Mouse (Mus musculus) thymus, postnatal 4 days (tissue): ENCODE data around the gene Fbxw8.

Experiments
- DNase-seq: peaks from one replicate; pipeline ENCODE4 v3.0.0; 2021

Fbxw8 gene

GRCm38 (mm10) chr5:118149711-118150110 is 5.6 kb downstream of the Fbxw8 start:
- DNase-seq = no peak

- no peak for DNase-seq
Measured at GRCm38 (mm10) chr5:118147264-118147663, 8.0 kb downstream of the Fbxw8 start.

- no peak for DNase-seq
Measured at GRCm38 (mm10) chr5:118145999-118146679, 9.1 kb downstream of the Fbxw8 start.

GRCm38 (mm10) chr5:118145458-118145857 is 9.8 kb downstream of the Fbxw8 start:
- no peak for DNase-seq

GRCm38 (mm10) chr5:118144770-118145169 is 10.5 kb downstream of the Fbxw8 start:
- DNase-seq = no peak

- DNase-seq = no peak
Measured at GRCm38 (mm10) chr5:118144327-118144726, 10.9 kb downstream of the Fbxw8 start.

GRCm38 (mm10) chr5:118143211-118144026 is 11.8 kb downstream of the Fbxw8 start:
- DNase-seq = no peak

- no peak for DNase-seq
Measured at GRCm38 (mm10) chr5:118142471-118142870, 12.8 kb downstream of the Fbxw8 start.

- DNase-seq = no peak
Measured at GRCm38 (mm10) chr5:118139630-118140029, 15.6 kb downstream of the Fbxw8 start.

GRCm38 (mm10) chr5:118136391-118136790 is 18.9 kb downstream of the Fbxw8 start:
- no peak for DNase-seq

GRCm38 (mm10) chr5:118128651-118129050 is 26.6 kb downstream of the Fbxw8 start:
- no peak for DNase-seq

- DNase-seq = no peak
Measured at GRCm38 (mm10) chr5:118128208-118128607, 27.1 kb downstream of the Fbxw8 start.

- DNase-seq = no peak
Measured at GRCm38 (mm10) chr5:118126671-118127070, 28.6 kb downstream of the Fbxw8 start.

- no peak for DNase-seq
Measured at GRCm38 (mm10) chr5:118123096-118123495, 32.2 kb downstream of the Fbxw8 start.

- DNase-seq = no peak
Measured at GRCm38 (mm10) chr5:118121928-118122327, 33.3 kb downstream of the Fbxw8 start.

GRCm38 (mm10) chr5:118120670-118121069 is 34.6 kb downstream of the Fbxw8 start:
- no peak for DNase-seq

- DNase-seq = no peak
Measured at GRCm38 (mm10) chr5:118118922-118119321, 36.3 kb downstream of the Fbxw8 start.

GRCm38 (mm10) chr5:118118351-118118750 is 36.9 kb downstream of the Fbxw8 start:
- DNase-seq = no peak

- no peak for DNase-seq
Measured at GRCm38 (mm10) chr5:118113617-118114016, 41.6 kb downstream of the Fbxw8 start.

GRCm38 (mm10) chr5:118113043-118113442 is 42.2 kb downstream of the Fbxw8 start:
- DNase-seq = no peak

GRCm38 (mm10) chr5:118108794-118109440 is 46.3 kb downstream of the Fbxw8 start:
- DNase-seq = no peak

- no peak for DNase-seq
Measured at GRCm38 (mm10) chr5:118108124-118108793, 47.0 kb downstream of the Fbxw8 start.

GRCm38 (mm10) chr5:118106667-118107066 is 48.6 kb downstream of the Fbxw8 start:
- DNase-seq = no peak
